Mouse (Mus musculus) lung, postnatal 0 days (tissue): ENCODE measurements around the gene Igsf23.
"Not testable (repeated sequence)": the region's sequence is repeated elsewhere in the genome, so short reads cannot be mapped to it uniquely, and the experiment has no call there.

Experiments
- CTCF ChIP-seq: IDR thresholded peaks from 2 replicates; pipeline ENCODE4 v1.5.1; 2016; ENCODE audit warnings: antibody characterized with exemption, mild to moderate bottlenecking
- EP300 ChIP-seq: IDR thresholded peaks from 2 replicates; pipeline ENCODE4 v1.6.1; 2016; ENCODE audit warnings: antibody characterized with exemption, mild to moderate bottlenecking, control low read depth

DNA sequence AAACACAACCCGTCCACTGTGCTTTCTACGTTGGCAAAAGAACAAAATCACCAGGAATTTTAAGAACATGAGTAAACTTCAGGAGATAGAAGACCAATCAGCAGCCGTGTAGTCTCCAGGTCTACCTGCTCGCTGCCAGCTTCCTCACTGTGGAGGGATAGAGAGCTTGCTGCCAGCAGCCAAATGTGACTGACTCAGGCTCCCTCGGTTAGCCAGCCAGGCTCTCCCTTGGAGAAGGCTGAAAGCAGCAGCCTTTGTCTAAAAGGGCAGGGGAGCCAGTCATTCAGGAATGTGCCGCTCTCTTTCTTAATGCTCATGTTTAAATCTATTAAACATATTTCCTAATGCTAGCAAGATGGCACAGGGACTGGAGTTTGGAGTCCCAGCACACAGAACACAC is 20.1 kb downstream of the Igsf23 start:
- TF ChIP-seq CTCF, EP300: not testable (repeated sequence)
